Mouse (Mus musculus) c-Kit-positive CD71-positive TER-119-positive erythroid progenitor cells, embryonic 14.5 days (primary cell): ENCODE measurements at regions not wholly inside any gene's neighbourhood (a gene's known extent, or its start where the extent isn't known, plus 50 kb on each side); places are given as distances from the start of the nearest gene placed in this dataset.
A peak's percentile ranks its signal among the peaks of the same experiment; 100 is the strongest.

Experiments used
- DNase-seq: peaks from one replicate; pipeline ENCODE4 v3.0.0-alpha.2; 2013; ENCODE audit warnings: low spot score

- no peak for DNase-seq
Measured at GRCm38 (mm10) chr8:103361713-103362112, 576.3 kb upstream of the Cdh11 start.

- DNase-seq, result no peak
Measured at GRCm38 (mm10) chr8:103370394-103370793, 585.0 kb upstream of the Cdh11 start.

GRCm38 (mm10) chr8:103373007-103373406 is 587.6 kb upstream of the Cdh11 start:
- no peak for DNase-seq

- no peak for DNase-seq
Measured at GRCm38 (mm10) chr8:103374151-103374550, 588.7 kb upstream of the Cdh11 start.

- DNase-seq, result no peak
Measured at GRCm38 (mm10) chr8:103378545-103378944, 593.1 kb upstream of the Cdh11 start.

GRCm38 (mm10) chr8:103381575-103381974 is 596.1 kb upstream of the Cdh11 start:
- DNase-seq, result no peak

- DNase-seq, result no peak
Measured at GRCm38 (mm10) chr8:103391359-103391758, 605.9 kb upstream of the Cdh11 start.

GRCm38 (mm10) chr8:103395316-103395715 is 609.9 kb upstream of the Cdh11 start:
- DNase-seq, result no peak

- no peak for DNase-seq
Measured at GRCm38 (mm10) chr8:103398179-103398578, 612.7 kb upstream of the Cdh11 start.

- peak; percentile 0 for DNase-seq
Measured at GRCm38 (mm10) chr8:103399466-103399865, 614.0 kb upstream of the Cdh11 start.

GRCm38 (mm10) chr8:103400143-103400542 is 614.7 kb upstream of the Cdh11 start:
- DNase-seq, result no peak

- DNase-seq, result no peak
Measured at GRCm38 (mm10) chr8:103402731-103403130, 617.3 kb upstream of the Cdh11 start.

GRCm38 (mm10) chr8:103403826-103404225 is 618.4 kb upstream of the Cdh11 start:
- DNase-seq, result no peak

- no peak for DNase-seq
Measured at GRCm38 (mm10) chr8:103405787-103406186, 620.3 kb upstream of the Cdh11 start.

- no peak for DNase-seq
Measured at GRCm38 (mm10) chr8:103406921-103407320, 621.5 kb upstream of the Cdh11 start.

GRCm38 (mm10) chr8:103407631-103408030 is 622.2 kb upstream of the Cdh11 start:
- no peak for DNase-seq

- no peak for DNase-seq
Measured at GRCm38 (mm10) chr8:103408411-103408810, 623.0 kb upstream of the Cdh11 start.

- no peak for DNase-seq
Measured at GRCm38 (mm10) chr8:103409121-103409551, 623.7 kb upstream of the Cdh11 start.

GRCm38 (mm10) chr8:103412731-103413130 is 627.3 kb upstream of the Cdh11 start:
- no peak for DNase-seq

GRCm38 (mm10) chr8:103413589-103414575 is 628.4 kb upstream of the Cdh11 start:
- DNase-seq, result no peak

GRCm38 (mm10) chr8:103422313-103422973 is 637.0 kb upstream of the Cdh11 start:
- DNase-seq, result no peak

GRCm38 (mm10) chr8:103425967-103426366 is 640.5 kb upstream of the Cdh11 start:
- DNase-seq, result no peak

GRCm38 (mm10) chr8:103430874-103431492 is 645.5 kb upstream of the Cdh11 start:
- DNase-seq, result no peak
